Comparison of ENCODE assay signal across 20 mouse cellular contexts in the genomic region with DNA sequence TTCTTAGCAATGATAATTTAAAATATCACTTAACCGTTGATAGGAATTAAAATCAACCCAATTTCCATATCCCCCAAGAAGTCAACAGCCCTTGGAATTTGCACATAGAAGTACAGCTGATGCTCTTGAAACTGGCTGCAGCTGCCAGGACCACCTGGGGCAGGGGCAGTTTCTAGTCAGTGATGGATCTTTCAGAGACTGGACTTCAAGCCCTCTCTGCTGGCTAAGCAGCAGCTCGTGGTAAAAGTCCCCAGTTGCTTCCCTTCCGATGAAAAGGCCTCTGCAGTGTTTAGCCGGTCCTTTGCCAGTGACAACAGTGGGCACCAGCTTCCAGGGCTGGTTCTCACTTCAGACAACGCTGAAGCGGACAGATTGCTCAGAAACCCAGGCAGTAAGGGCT.
DNase-seq lines count a peak whose midpoint lies in the region; ATAC-seq and TF ChIP-seq lines count a peak whose summit lies in the region.
"Had no signal": no experiment of that assay in that cellular context is flagged by ENCODE, and none has a peak within 500 bp of the region (broad histone marks: within the 10 kb centered on the region; RNA-seq: fewer than 3 reads in every experiment).

No protein-coding gene starts in this region.

- no peaks in the 10 kb centered on the region for H3K36me3 ChIP-seq in hindbrain, embryonic 12.5 days
- H3K36me3 ChIP-seq in hindbrain, embryonic 16.5 days (ENCODE audit: control insufficient read depth, insufficient read depth, low read length), result no peaks in the 10 kb centered on the region
- no peaks in the 10 kb centered on the region for H3K36me3 ChIP-seq in midbrain, postnatal 0 days (ENCODE audit: insufficient read depth, low read length)
- H3K36me3 ChIP-seq in midbrain, embryonic 10.5 days, result no peaks in the 10 kb centered on the region
- no peaks in the 10 kb centered on the region for H3K36me3 ChIP-seq in limb, embryonic 10.5 days
- H3K36me3 ChIP-seq: embryonic facial prominence, embryonic 13.5 days; forebrain, embryonic 12.5 days; G1E; heart, embryonic 12.5 days had no signal

- DNase-seq in cerebellum, adult 9-11 months, result peak; percentile 9
- no peak for DNase-seq in cerebellum, adult 8-10 months
- peak; percentile 27 for DNase-seq in midbrain, postnatal 0 days (ENCODE audit: low spot score)
- DNase-seq in midbrain, embryonic 10.5 days (ENCODE audit: low spot score), result no peak
- DNase-seq in limb, embryonic 10.5 days (ENCODE audit: low spot score), result no peak
- no peak for DNase-seq in adrenal gland, postnatal 36 days
- DNase-seq: adrenal gland, adult 8-10 months; B cell, adult 2 months; cerebellum, adult 11-12 months; gastrocnemius, postnatal 10 days; heart, adult 18-20 months had no signal

- TF ChIP-seq CTCF in midbrain, postnatal 0 days (IDR thresholded peaks at IDR 0.05), result no peak

- no peaks in the 10 kb centered on the region for H3K27me3 ChIP-seq in hindbrain, embryonic 12.5 days
- no peaks in the 10 kb centered on the region for H3K27me3 ChIP-seq in hindbrain, embryonic 16.5 days (replicated peaks; ENCODE audit: control insufficient read depth, insufficient read depth, low read length)
- H3K27me3 ChIP-seq in midbrain, postnatal 0 days (ENCODE audit: insufficient read depth, low read length), result no peaks in the 10 kb centered on the region
- H3K27me3 ChIP-seq in midbrain, embryonic 10.5 days (ENCODE audit: low read depth, poor library complexity, severe bottlenecking), result no peaks in the 10 kb centered on the region
- H3K27me3 ChIP-seq in limb, embryonic 10.5 days (ENCODE audit: low read depth, poor library complexity, severe bottlenecking), result no peaks in the 10 kb centered on the region
- H3K27me3 ChIP-seq: embryonic facial prominence, embryonic 13.5 days; forebrain, embryonic 12.5 days had no signal

- WGBS in hindbrain, embryonic 12.5 days, result 56% methylated on average over 6 of the region's 6 CpGs
- WGBS in hindbrain, embryonic 16.5 days, result 48% methylated on average over 6 of the region's 6 CpGs
- WGBS in midbrain, postnatal 0 days, result 62% methylated on average over 6 of the region's 6 CpGs
- 78% methylated on average over 6 of the region's 6 CpGs for WGBS in midbrain, embryonic 10.5 days
- WGBS in limb, embryonic 10.5 days, result 77% methylated on average over 6 of the region's 6 CpGs

- H3K4me3 ChIP-seq in hindbrain, embryonic 12.5 days, result no peak overlapping the region
- H3K4me3 ChIP-seq in hindbrain, embryonic 16.5 days (ENCODE audit: low read length), result no peak overlapping the region
- no peak overlapping the region for H3K4me3 ChIP-seq in midbrain, postnatal 0 days (ENCODE audit: low read depth, low read length)
- H3K4me3 ChIP-seq in midbrain, embryonic 10.5 days, result no peak overlapping the region
- no peak overlapping the region for H3K4me3 ChIP-seq in limb, embryonic 10.5 days
- H3K4me3 ChIP-seq: embryonic facial prominence, embryonic 13.5 days; forebrain, embryonic 12.5 days; heart, embryonic 12.5 days had no signal

- H3K4me1 ChIP-seq in hindbrain, embryonic 12.5 days, result peaks cover 9% of the 10 kb centered on the region
- no peaks in the 10 kb centered on the region; the same call in 1 of the 2 replicates for H3K4me1 ChIP-seq in hindbrain, embryonic 16.5 days (ENCODE audit: control insufficient read depth, insufficient read depth, low read depth, low read length)
- H3K4me1 ChIP-seq in midbrain, postnatal 0 days (ENCODE audit: insufficient read depth, low read length), result no peaks in the 10 kb centered on the region; the same call in 1 of the 2 replicates
- H3K4me1 ChIP-seq in midbrain, embryonic 10.5 days, result no peaks in the 10 kb centered on the region; the same call in 1 of the 2 replicates
- H3K4me1 ChIP-seq in limb, embryonic 10.5 days, result peaks cover 18% of the 10 kb centered on the region
- H3K4me1 ChIP-seq: embryonic facial prominence, embryonic 13.5 days; forebrain, embryonic 12.5 days; heart, embryonic 12.5 days had no signal

- no peak overlapping the region for H3K9ac ChIP-seq in hindbrain, embryonic 12.5 days
- no peak overlapping the region for H3K9ac ChIP-seq in hindbrain, embryonic 16.5 days (ENCODE audit: low read depth, low read length)
- H3K9ac ChIP-seq in midbrain, postnatal 0 days (replicated peaks; ENCODE audit: low read length, poor library complexity, severe bottlenecking), result no peak overlapping the region
- H3K9ac ChIP-seq: embryonic facial prominence, embryonic 13.5 days; forebrain, embryonic 12.5 days; heart, embryonic 12.5 days had no signal

- no peak overlapping the region for H3K4me2 ChIP-seq in hindbrain, embryonic 12.5 days (replicated peaks)
- no peak overlapping the region for H3K4me2 ChIP-seq in hindbrain, embryonic 16.5 days (ENCODE audit: low read length)
- H3K4me2 ChIP-seq in midbrain, postnatal 0 days (ENCODE audit: low read depth, low read length, poor library complexity, severe bottlenecking), result no peak overlapping the region
- H3K4me2 ChIP-seq: embryonic facial prominence, embryonic 13.5 days; forebrain, embryonic 12.5 days; heart, embryonic 12.5 days had no signal

- no peaks in the 10 kb centered on the region for H3K9me3 ChIP-seq in hindbrain, embryonic 12.5 days (replicated peaks)
- H3K9me3 ChIP-seq in hindbrain, embryonic 16.5 days (ENCODE audit: control insufficient read depth, low read length), result no peaks in the 10 kb centered on the region
- H3K9me3 ChIP-seq in midbrain, postnatal 0 days (ENCODE audit: low read length), result no peaks in the 10 kb centered on the region
- H3K9me3 ChIP-seq in midbrain, embryonic 10.5 days (replicated peaks), result no peaks in the 10 kb centered on the region
- no peaks in the 10 kb centered on the region for H3K9me3 ChIP-seq in limb, embryonic 10.5 days (replicated peaks)
- H3K9me3 ChIP-seq: embryonic facial prominence, embryonic 13.5 days; forebrain, embryonic 12.5 days; heart, embryonic 12.5 days had no signal

- H3K27ac ChIP-seq in hindbrain, embryonic 12.5 days, result peak overlapping the region; percentile 48; the same call in 1 of the 2 replicates
- no peak overlapping the region for H3K27ac ChIP-seq in hindbrain, embryonic 16.5 days (ENCODE audit: low read depth, low read length)
- no peak overlapping the region for H3K27ac ChIP-seq in midbrain, postnatal 0 days (ENCODE audit: low read depth, low read length)
- H3K27ac ChIP-seq in midbrain, embryonic 10.5 days (replicated peaks), result no peak overlapping the region
- H3K27ac ChIP-seq in limb, embryonic 10.5 days, result peak overlapping the region; percentile 56; the same call in 1 of the 2 replicates
- H3K27ac ChIP-seq: embryonic facial prominence, embryonic 13.5 days; forebrain, embryonic 12.5 days had no signal

- ATAC-seq in hindbrain, embryonic 12.5 days (ENCODE audit: low FRiP score), result no peak
- ATAC-seq in hindbrain, embryonic 16.5 days, result no peak
- ATAC-seq in midbrain, postnatal 0 days (ENCODE audit: low FRiP score), result no peak
- ATAC-seq: CD4-positive, CD25-positive, alpha-beta regulatory T cell, adult 4 months; forebrain, embryonic 16.5 days; inflammation-experienced regulatory T-cells, adult 6 months had no signal

Comparison
In these comparisons a context has a peak if more than half of its experiments do, and no peak if none do; other contexts are left out.
1. DNase-seq: peak in cerebellum, adult 9-11 months (single experiment) and midbrain, postnatal 0 days (single experiment); none in cerebellum, adult 8-10 months (single experiment), midbrain, embryonic 10.5 days (single experiment), limb, embryonic 10.5 days (single experiment) and adrenal gland, postnatal 36 days (0 of 2).
2. H3K27ac ChIP-seq: peak in hindbrain, embryonic 12.5 days (single experiment) and limb, embryonic 10.5 days (single experiment); none in hindbrain, embryonic 16.5 days (single experiment), midbrain, postnatal 0 days (single experiment) and midbrain, embryonic 10.5 days (single experiment).